Mouse (Mus musculus) effector memory CD4-positive, alpha-beta T cell, adult 7 months (primary cell): Measurements from ENCODE around the gene Axin2. TPM values are rescaled to one million over a fixed set of nuclear protein-coding genes. Genes with fewer than 3 reads are reported as not detected.

Source experiments
- polyA plus RNA-seq: library from polyadenylated mRNA; unstranded; fragments of 100-300 nt; shearing (Covaris generic); gene quantifications from one replicate; pipeline ENCODE4 v1.2.1, GENCODE M21; 2017

The Axin2 gene
- 9.2 TPM for polyA plus RNA-seq

DNA sequence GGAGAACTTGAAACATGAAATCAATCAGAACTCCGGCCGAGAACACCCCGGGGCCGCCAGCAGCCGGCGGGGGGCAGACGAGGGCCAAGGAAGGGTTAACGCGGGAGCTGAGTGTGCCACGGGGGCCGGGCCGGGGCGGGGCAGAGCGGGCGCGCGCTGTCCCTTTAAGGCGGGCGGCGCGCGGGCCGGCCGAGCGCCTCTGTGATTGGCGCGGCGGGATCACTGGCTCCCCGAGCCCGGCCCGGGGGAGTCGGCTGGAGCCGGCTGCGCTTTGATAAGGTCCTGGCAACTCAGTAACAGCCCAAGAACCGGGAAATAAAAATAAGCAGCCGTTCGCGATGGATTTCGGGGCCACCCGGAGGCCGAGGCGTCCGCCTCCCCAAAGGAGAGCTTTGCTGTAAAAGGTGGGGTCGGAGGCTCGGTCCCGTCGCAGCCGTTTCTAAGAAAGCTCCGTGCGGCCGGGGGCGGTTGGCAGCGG, at the start of gene Axin2:
Gene Axin2 (plus strand): TSS at position 192 of the 478 bp plus-strand sequence.

Other genes starting within 250 kb of the Axin2 start
- gene E030025P04Rik, start 224.0 kb downstream of the Axin2 start, polyA plus RNA-seq = not detected